Mouse (Mus musculus) testis, adult 2 months (tissue): ENCODE measurements around the gene Ndufa6. TPM values are rescaled to one million over a fixed set of nuclear protein-coding genes. Genes with fewer than 3 reads are reported as not detected.
A peak's percentile ranks its signal among the peaks of the same experiment; 100 is the strongest.

Source experiments
- H3K27ac ChIP-seq: fragments of 200-500 bp; 2 replicates; pipeline ENCODE4 v1.5.1; 2012; ENCODE audit warnings: low read depth, low read length; ENCODE audit not compliant: control insufficient read depth, insufficient read depth
- H3K27me3 ChIP-seq: fragments of 200-500 bp; 2 replicates; pipeline ENCODE4 v1.6.1; 2012; ENCODE audit warnings: mild to moderate bottlenecking, low read length, moderate library complexity; ENCODE audit not compliant: control insufficient read depth, insufficient read depth
- H3K36me3 ChIP-seq: fragments of 200-500 bp; 2 replicates; pipeline ENCODE4 v1.6.1; 2012; ENCODE audit warnings: mild to moderate bottlenecking, low read length; ENCODE audit not compliant: control insufficient read depth, insufficient read depth
- H3K4me1 ChIP-seq: fragments of 200-500 bp; 2 replicates; pipeline ENCODE4 v1.6.1; 2012; ENCODE audit warnings: low read length; ENCODE audit not compliant: control insufficient read depth, insufficient read depth
- H3K4me3 ChIP-seq: fragments of 200-500 bp; 2 replicates; pipeline ENCODE4 v1.5.1; 2012; ENCODE audit warnings: low read depth, mild to moderate bottlenecking, low read length, moderate library complexity, mixed read lengths; ENCODE audit not compliant: control insufficient read depth
- CTCF ChIP-seq: fragments of 200-500 bp; IDR thresholded peaks from 2 replicates; pipeline ENCODE4 v1.5.1; 2012; ENCODE audit warnings: low read depth, mild to moderate bottlenecking, inconsistent platforms, low read length, moderate library complexity; ENCODE audit not compliant: control insufficient read depth, insufficient read depth, insufficient replicate concordance
- POLR2A ChIP-seq: fragments of 200-500 bp; IDR thresholded peaks from 2 replicates; pipeline ENCODE4 v1.6.1; 2012; ENCODE audit warnings: low read depth, mild to moderate bottlenecking, inconsistent platforms, low read length, moderate library complexity; ENCODE audit not compliant: control insufficient read depth
- polyA plus RNA-seq: library from polyadenylated mRNA; depleted of rRNA; stranded (reverse); fragments of >200 nt; gene quantifications from 2 replicates; pipeline ENCODE4 v1.2.3, GENCODE M21; 2012

Gene Ndufa6
- polyA plus RNA-seq, 1 experiment = 240 TPM

DNA sequence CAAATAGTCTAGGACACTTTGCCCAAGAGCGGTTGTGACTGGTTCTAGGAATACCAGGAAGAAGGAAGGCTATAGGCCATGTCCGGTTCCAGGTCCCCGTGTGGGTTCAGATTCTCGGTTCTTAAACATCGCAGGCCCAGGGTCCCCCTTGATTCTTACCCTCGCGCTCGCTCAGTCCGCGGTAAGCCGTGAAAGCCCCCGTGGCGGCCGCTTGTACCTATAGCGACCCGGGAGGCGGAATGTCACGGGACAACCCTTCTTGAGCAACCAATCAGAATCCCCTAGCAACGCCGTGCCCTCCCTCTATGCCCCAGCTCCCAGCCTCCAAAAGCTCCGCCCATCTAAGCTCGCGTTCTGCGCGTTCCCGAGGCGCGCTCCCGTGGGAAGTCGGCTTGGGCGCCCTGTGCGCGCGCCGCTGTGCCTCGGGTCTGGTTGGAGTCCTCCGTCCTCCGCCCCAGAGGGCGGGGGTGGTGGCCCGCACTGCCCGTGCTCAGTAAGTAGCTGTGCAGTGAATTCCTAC is 15.5 kb downstream of the Ndufa6 start, which contains the start of the genes Naga, Pheta2 and Smdt1:
Naga (minus strand) TSS at position 333 of the 520 bp plus-strand sequence.
Pheta2 (plus strand) TSS at position 350 of the 520 bp plus-strand sequence.
Smdt1 (plus strand) TSS at position 367 of the 520 bp plus-strand sequence.
- Histone ChIP-seq H3K27me3 (peaks cover 9% of the 10 kb centered on the region), H3K4me3 (peak within 1 kb of the TSS; percentile 94), H3K27ac (peak within 1 kb of the TSS; percentile 83), H3K4me1 (peaks cover 39% of the 10 kb centered on the region), H3K36me3 (no peaks in the 10 kb centered on the region)
- TF ChIP-seq CTCF = no peak
- TF ChIP-seq POLR2A = peak; percentile 50

DNA sequence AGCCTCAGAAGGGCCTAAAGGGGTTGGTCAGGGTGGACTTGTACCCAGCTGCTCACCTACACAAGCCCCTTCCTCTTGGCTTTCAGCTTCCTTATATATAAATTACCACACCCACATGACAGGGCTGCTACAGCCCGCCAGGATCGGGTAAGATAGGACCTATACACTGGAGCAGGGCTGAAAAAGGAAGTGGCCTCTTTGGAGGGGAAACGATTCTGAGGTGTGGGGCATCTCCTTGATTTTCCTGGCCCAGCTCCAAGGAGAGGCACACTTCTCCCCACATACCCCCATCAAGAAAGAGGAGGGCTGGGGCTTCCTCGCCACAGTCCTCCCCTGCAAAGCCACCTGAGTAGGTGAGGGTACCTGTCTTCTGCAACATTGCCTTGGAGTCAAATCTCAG is 16.2 kb downstream of the Ndufa6 start:
- Histone ChIP-seq H3K4me1 (peaks cover 34% of the 10 kb centered on the region), H3K4me3 (peak overlapping the region; percentile 94), H3K27me3 (peaks cover 9% of the 10 kb centered on the region), H3K27ac (peak overlapping the region; percentile 83), H3K36me3 (no peaks in the 10 kb centered on the region)
- no peak for TF ChIP-seq CTCF
- no peak for TF ChIP-seq POLR2A

DNA sequence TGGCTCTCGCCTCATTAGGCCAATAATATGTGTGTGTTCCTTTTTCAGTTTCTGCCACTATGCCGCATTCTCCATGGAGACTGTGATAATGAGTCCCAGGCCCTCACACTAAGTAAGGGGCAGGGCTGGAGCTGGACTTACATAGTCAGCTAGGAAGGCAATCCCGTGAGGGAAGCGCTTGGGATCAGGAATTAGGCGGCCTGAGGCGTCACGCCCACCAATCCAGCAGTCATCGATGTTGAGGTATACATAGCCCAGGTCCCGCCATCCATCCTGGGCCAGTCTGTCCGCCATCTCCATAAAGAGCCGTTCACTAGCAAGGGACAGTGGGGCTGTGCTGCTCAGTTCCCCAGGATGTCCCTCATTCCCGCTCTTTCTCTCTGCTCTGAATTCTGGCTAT is 17.5 kb downstream of the Ndufa6 start:
- Histone ChIP-seq H3K4me1 (peaks cover 29% of the 10 kb centered on the region), H3K27ac (no peak overlapping the region), H3K27me3 (peaks cover 9% of the 10 kb centered on the region), H3K4me3 (peak overlapping the region; percentile 30), H3K36me3 (no peaks in the 10 kb centered on the region)
- TF ChIP-seq POLR2A (no peak), CTCF (no peak)

DNA sequence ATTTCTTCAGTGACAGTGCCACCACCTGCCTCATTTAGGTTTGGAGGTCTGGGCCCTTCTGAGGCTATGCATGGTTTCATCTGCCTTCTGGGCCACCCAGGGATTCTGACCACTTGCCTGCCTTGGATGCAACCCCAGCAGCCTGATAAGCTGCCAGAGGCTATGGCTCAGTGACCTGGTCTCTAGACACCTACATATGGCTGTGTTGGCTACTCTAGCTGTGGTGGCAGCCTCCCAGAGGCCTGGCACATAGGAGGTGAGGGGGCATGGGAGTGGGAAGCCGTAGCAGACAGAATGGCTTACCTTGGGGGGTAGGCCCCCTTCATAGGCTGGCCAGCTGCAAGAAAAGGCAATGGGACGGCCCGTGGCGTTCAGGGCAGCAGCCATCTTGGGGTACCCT is 18.9 kb downstream of the Ndufa6 start:
- no peak overlapping the region for H3K4me3 ChIP-seq
- peaks cover under 1% of the 10 kb centered on the region; the same call in 1 of the 2 replicates for H3K27me3 ChIP-seq
- TF ChIP-seq CTCF (no peak), POLR2A (no peak)
- no peaks in the 10 kb centered on the region for H3K36me3 ChIP-seq
- peaks cover 17% of the 10 kb centered on the region for H3K4me1 ChIP-seq
- H3K27ac ChIP-seq = no peak overlapping the region

DNA sequence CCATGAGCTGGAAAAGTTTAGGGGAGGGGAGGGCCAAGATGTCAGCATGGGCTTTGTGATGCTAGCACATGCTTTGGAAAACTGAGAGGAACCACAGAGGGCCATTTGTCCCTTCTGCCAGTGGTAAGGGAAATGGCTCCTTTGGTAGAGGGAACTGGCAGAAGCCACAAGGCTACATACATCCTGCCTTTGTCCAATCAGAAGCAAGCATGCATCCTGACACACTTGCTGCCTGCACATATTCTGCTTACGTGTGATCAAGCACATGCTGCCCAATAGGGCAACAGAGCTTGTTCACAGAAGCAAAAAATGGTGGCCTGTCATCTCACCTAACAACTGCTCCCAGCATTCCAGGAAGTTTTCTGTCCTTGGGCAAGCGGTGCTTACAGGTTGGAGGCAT is 28.7 kb downstream of the Ndufa6 start:
- TF ChIP-seq POLR2A (no peak), CTCF (no peak)
- Histone ChIP-seq H3K27me3 (no peaks in the 10 kb centered on the region), H3K4me1 (no peaks in the 10 kb centered on the region), H3K36me3 (no peaks in the 10 kb centered on the region), H3K4me3 (peak overlapping the region; percentile 7; the same call in 1 of the 2 replicates), H3K27ac (no peak overlapping the region)

DNA sequence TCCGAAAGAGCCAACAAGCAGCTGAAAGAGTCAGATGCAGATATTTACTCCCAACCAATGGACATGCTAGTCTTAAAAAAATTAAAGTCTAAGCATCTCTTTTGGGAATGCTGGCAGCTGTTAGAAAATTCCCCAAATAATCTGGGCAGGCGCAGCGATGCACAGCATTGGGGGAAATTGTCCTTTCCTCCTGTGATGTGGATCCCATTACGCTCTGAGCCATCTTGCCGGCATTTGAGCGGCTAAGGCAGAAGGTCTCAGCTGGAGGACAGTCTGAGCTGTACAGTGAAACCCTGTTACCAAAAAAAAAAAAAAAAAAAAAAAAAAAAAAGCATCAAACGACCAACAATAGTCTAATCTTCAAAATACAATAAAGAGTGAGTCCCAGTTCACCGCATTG is 31.9 kb downstream of the Ndufa6 start:
- no peak overlapping the region for H3K27ac ChIP-seq
- no peaks in the 10 kb centered on the region for H3K36me3 ChIP-seq
- no peak for TF ChIP-seq POLR2A
- no peak for TF ChIP-seq CTCF
- no peaks in the 10 kb centered on the region for H3K27me3 ChIP-seq
- H3K4me1 ChIP-seq = no peaks in the 10 kb centered on the region
- H3K4me3 ChIP-seq = no peak overlapping the region

DNA sequence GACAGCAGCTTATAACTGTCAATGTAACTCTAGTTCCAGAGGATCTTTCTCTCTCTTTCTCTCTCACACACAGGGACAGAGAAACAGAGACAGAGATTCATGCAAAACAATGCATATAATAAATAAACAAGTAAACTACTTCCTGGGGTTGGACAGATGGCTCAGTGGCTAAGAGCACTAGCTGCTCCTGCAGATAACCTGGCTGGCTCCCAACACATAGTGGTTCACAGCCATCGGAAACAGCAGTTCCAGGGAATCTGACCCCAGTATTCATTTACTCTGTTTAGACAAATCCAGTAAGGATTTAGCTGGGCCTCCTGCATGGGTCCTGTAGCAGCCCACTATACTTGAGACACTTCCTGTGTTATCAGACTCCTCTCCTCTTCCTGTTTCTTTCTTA is 34.5 kb downstream of the Ndufa6 start:
- TF ChIP-seq POLR2A (no peak), CTCF (no peak)
- H3K36me3 ChIP-seq = no peaks in the 10 kb centered on the region
- no peak overlapping the region for H3K4me3 ChIP-seq
- no peaks in the 10 kb centered on the region for H3K4me1 ChIP-seq
- no peaks in the 10 kb centered on the region for H3K27me3 ChIP-seq
- no peak overlapping the region for H3K27ac ChIP-seq
